Mouse (Mus musculus): ENCODE results near the gene Gab2. TPM values are rescaled to one million over a fixed set of nuclear protein-coding genes. Genes with fewer than 3 reads are reported as not detected.

Gab2 gene
- total RNA-seq, 2 experiments from 2014 or later, result 17.4 to 18.2 TPM

GRCm38 (mm10) chr7:97333113-97333898, 251.9 kb downstream of the Gab2 start:
- no peak for DNase-seq (ENCODE audit: low spot score)
- intact Hi-C loops (cut with DNase I), result loop anchor here (10.0 kb wide), 1 partner anchor 151 kb away; the partner anchor contains the start of gene Ints4

GRCm38 (mm10) chr7:97334406-97334805, 253.0 kb downstream of the Gab2 start:
- intact Hi-C loops (cut with DNase I), result loop anchor here (10.0 kb wide), 1 partner anchor 150 kb away; the partner anchor contains the start of gene Ints4
- DNase-seq (ENCODE audit: low spot score), result no peak

GRCm38 (mm10) chr7:97336678-97337077, 255.3 kb downstream of the Gab2 start:
- no peak for DNase-seq (ENCODE audit: low spot score)
- intact Hi-C loops (cut with DNase I), result loop anchor here (10.0 kb wide), 1 partner anchor 148 kb away; the partner anchor contains the start of gene Ints4

- intact Hi-C loops (cut with DNase I), result loop anchor here (10.0 kb wide), 1 partner anchor 146 kb away; the partner anchor contains the start of gene Ints4
- DNase-seq (ENCODE audit: low spot score), result no peak
Observed at GRCm38 (mm10) chr7:97338593-97338992, 257.2 kb downstream of the Gab2 start.

- DNase-seq (ENCODE audit: low spot score), result no peak
- intact Hi-C loops (cut with DNase I), result loop anchor here (10.0 kb wide), 1 partner anchor 145 kb away; the partner anchor contains the start of gene Ints4
Observed at GRCm38 (mm10) chr7:97339623-97340022, 258.2 kb downstream of the Gab2 start.

- DNase-seq (ENCODE audit: low spot score), result no peak
- intact Hi-C loops (cut with DNase I), result no loop called here
Observed at GRCm38 (mm10) chr7:97340907-97341849, 259.8 kb downstream of the Gab2 start.

GRCm38 (mm10) chr7:97342961-97343360, 261.6 kb downstream of the Gab2 start:
- no peak for DNase-seq (ENCODE audit: low spot score)
- intact Hi-C loops (cut with DNase I), result no loop called here

- intact Hi-C loops (cut with DNase I), result no loop called here
- no peak for DNase-seq (ENCODE audit: low spot score)
Observed at GRCm38 (mm10) chr7:97344655-97345054, 263.3 kb downstream of the Gab2 start.

- intact Hi-C loops (cut with DNase I), result no loop called here
- peak; percentile 47 for DNase-seq (ENCODE audit: low spot score)
Observed at GRCm38 (mm10) chr7:97345229-97345871, 264.0 kb downstream of the Gab2 start.

GRCm38 (mm10) chr7:97346111-97346821, 264.9 kb downstream of the Gab2 start:
- intact Hi-C loops (cut with DNase I), result no loop called here
- DNase-seq (ENCODE audit: low spot score), result no peak

- no peak for DNase-seq (ENCODE audit: low spot score)
Observed at GRCm38 (mm10) chr7:97346822-97347166, 265.4 kb downstream of the Gab2 start.

GRCm38 (mm10) chr7:97347464-97347863, 266.1 kb downstream of the Gab2 start:
- no peak for DNase-seq (ENCODE audit: low spot score)
- intact Hi-C loops (cut with DNase I), result no loop called here

More at GRCm38 (mm10) chr7:97346822-97347166, 265.4 kb downstream of the Gab2 start:
- intact Hi-C loops (cut with DNase I), result no loop called here

GRCm38 (mm10) chr7:97348318-97348717, 266.9 kb downstream of the Gab2 start:
- intact Hi-C loops (cut with DNase I), result no loop called here
- no peak for DNase-seq (ENCODE audit: low spot score)

GRCm38 (mm10) chr7:97348836-97349235, 267.4 kb downstream of the Gab2 start:
- DNase-seq (ENCODE audit: low spot score), result no peak
- intact Hi-C loops (cut with DNase I), result no loop called here

- no peak for DNase-seq (ENCODE audit: low spot score)
- intact Hi-C loops (cut with DNase I), result no loop called here
Observed at GRCm38 (mm10) chr7:97349438-97349837, 268.1 kb downstream of the Gab2 start.

- no peak for DNase-seq (ENCODE audit: low spot score)
- intact Hi-C loops (cut with DNase I), result no loop called here
Observed at GRCm38 (mm10) chr7:97350891-97351290, 269.5 kb downstream of the Gab2 start.

GRCm38 (mm10) chr7:97351792-97352513, 270.6 kb downstream of the Gab2 start:
- intact Hi-C loops (cut with DNase I), result no loop called here
- DNase-seq (ENCODE audit: low spot score), result no peak

- intact Hi-C loops (cut with DNase I), result no loop called here
- DNase-seq (ENCODE audit: low spot score), result no peak
Observed at GRCm38 (mm10) chr7:97353356-97353755, 272.0 kb downstream of the Gab2 start.
